Mouse (Mus musculus) limb, embryonic 13.5 days (tissue): Measurements from ENCODE around the gene Prkaca. TPM values are rescaled to one million over a fixed set of nuclear protein-coding genes. Genes with fewer than 3 reads are reported as not detected.
"Not testable (repeated sequence)": the region's sequence is repeated elsewhere in the genome, so short reads cannot be mapped to it uniquely, and the experiment has no call there.

Source experiments
- ATAC-seq: fragments of 200-750 bp; cut with Nextera tagmentation; 2 replicates; pipeline ENCODE4 v1.8.0; 2017; ENCODE audit warnings: low read depth, moderate number of reproducible peaks, moderate TSS enrichment; ENCODE audit not compliant: low FRiP score
- H3K27ac ChIP-seq: fragments of 300-500 bp; sonication (generic); 2 replicates; pipeline ENCODE4 v1.5.1; 2015; ENCODE audit warnings: inconsistent platforms, mild to moderate bottlenecking, moderate library complexity
- H3K27me3 ChIP-seq: fragments of 300-500 bp; sonication (generic); 2 replicates; pipeline ENCODE4 v1.6.1; 2015; ENCODE audit warnings: mild to moderate bottlenecking, inconsistent platforms
- H3K36me3 ChIP-seq: fragments of 300-500 bp; sonication (generic); 2 replicates; pipeline ENCODE4 v1.6.1; 2015; ENCODE audit warnings: inconsistent platforms, mild to moderate bottlenecking, moderate library complexity
- H3K4me1 ChIP-seq: fragments of 300-500 bp; sonication (generic); 2 replicates; pipeline ENCODE4 v1.6.1; 2015; ENCODE audit warnings: inconsistent platforms
- H3K4me2 ChIP-seq: fragments of 300-500 bp; sonication (generic); replicated peaks from 2 replicates; pipeline ENCODE4 v1.6.1; 2015; ENCODE audit warnings: inconsistent platforms, mild to moderate bottlenecking, moderate library complexity
- H3K4me3 ChIP-seq: fragments of 300-500 bp; sonication (generic); 2 replicates; pipeline ENCODE4 v1.5.1; 2015; ENCODE audit warnings: moderate library complexity, mild to moderate bottlenecking, inconsistent platforms
- H3K9ac ChIP-seq: fragments of 300-500 bp; sonication (generic); 2 replicates; pipeline ENCODE4 v1.6.1; 2015; ENCODE audit warnings: mild to moderate bottlenecking, inconsistent platforms
- H3K9me3 ChIP-seq: fragments of 300-500 bp; sonication (generic); 2 replicates; pipeline ENCODE4 v1.6.1; 2016; ENCODE audit warnings: inconsistent platforms
- WGBS: fragments of 180-500 bp; shearing (Covaris S2); methylation state at CpG from one replicate; pipeline ENCODE4 v1.1.7; 2015; 5-methylcytosine and 5-hydroxymethylcytosine counted together
- polyA plus RNA-seq: library from polyadenylated mRNA; unstranded; fragments of >200 nt; fragmentation: Nextera tagmentation; extraction: Ambion mirVana; gene quantifications from 2 replicates; pipeline ENCODE4 v1.2.1, GENCODE M21; 2015

The Prkaca gene
- polyA plus RNA-seq, 1 experiment from 2014 or later, result 174 TPM

DNA sequence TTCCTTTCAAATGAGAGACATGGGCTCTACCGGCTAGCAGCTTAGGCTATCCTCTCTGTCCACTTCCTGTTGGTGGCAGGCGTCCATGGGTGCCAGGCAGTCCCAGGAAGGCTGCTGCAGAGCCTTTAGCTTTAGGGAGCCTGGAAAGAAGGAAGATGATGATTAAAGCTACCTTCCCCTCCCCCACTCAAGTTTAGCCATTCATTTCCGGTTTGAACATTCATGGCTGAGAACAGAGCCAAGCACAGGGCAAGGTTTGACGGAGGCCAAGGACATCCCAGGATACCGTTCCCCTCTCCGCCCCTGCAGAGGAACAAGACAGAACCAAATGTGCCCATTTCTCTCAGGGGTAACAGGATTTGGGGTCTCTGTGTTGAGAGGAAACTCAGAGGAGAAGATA, 4.9 kb downstream of the Prkaca start:
- H3K36me3 ChIP-seq, result peaks cover 42% of the 10 kb centered on the region
- peaks cover 37% of the 10 kb centered on the region for H3K4me1 ChIP-seq
- no peaks in the 10 kb centered on the region for H3K27me3 ChIP-seq
- no peak overlapping the region for H3K27ac ChIP-seq
- peak overlapping the region; percentile 19 for H3K4me2 ChIP-seq
- WGBS, result 46% methylated on average over 6 of the region's 6 CpGs
- H3K9ac ChIP-seq, result peak overlapping the region; percentile 25; the same call in 1 of the 2 replicates
- H3K4me3 ChIP-seq, result no peak overlapping the region
- H3K9me3 ChIP-seq, result no peaks in the 10 kb centered on the region
- ATAC-seq, result no peak

GRCm38 (mm10) chr8:83978200-83978599, 5.4 kb downstream of the Prkaca start:
- H3K27ac ChIP-seq, result no peak overlapping the region
- H3K4me1 ChIP-seq, result peaks cover 37% of the 10 kb centered on the region
- H3K27me3 ChIP-seq, result no peaks in the 10 kb centered on the region
- ATAC-seq, result no peak
- H3K36me3 ChIP-seq, result peaks cover 48% of the 10 kb centered on the region
- H3K4me3 ChIP-seq, result no peak overlapping the region
- H3K9ac ChIP-seq, result no peak overlapping the region
- 70% methylated on average over 9 of the region's 9 CpGs for WGBS
- H3K4me2 ChIP-seq, result peak overlapping the region; percentile 19; the same call in 1 of the 2 replicates
- H3K9me3 ChIP-seq, result no peaks in the 10 kb centered on the region

DNA sequence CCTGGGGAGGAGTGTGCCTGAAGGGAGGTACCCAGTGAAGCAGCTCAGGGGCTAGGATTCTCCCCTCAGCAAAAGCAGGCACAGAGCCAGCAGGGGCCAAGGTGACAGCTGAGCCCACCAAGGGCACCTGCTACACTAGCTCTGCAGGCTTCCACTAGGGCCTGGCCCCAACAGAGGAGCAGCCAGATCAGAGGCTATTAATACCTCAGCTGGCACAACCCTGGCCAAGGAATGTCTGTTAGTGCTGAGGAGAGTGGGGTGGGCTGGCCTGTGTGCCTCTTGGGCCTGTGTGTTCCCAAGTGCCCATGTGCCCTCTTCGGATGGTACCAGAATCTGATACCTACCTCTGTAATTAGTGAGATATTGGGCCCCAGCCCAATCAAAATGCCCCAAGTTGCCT, 7.5 kb downstream of the Prkaca start:
- Histone ChIP-seq H3K4me3 (no peak overlapping the region), H3K36me3 (peaks cover 66% of the 10 kb centered on the region), H3K27ac (no peak overlapping the region), H3K27me3 (no peaks in the 10 kb centered on the region), H3K9me3 (no peaks in the 10 kb centered on the region), H3K4me1 (peaks cover 23% of the 10 kb centered on the region), H3K4me2 (no peak overlapping the region), H3K9ac (no peak overlapping the region)
- 92% methylated on average over 1 of the region's 1 CpGs for WGBS
- ATAC-seq, result 0 out of 2 replicates have a peak, but pooled peaks have one; percentile 24

DNA sequence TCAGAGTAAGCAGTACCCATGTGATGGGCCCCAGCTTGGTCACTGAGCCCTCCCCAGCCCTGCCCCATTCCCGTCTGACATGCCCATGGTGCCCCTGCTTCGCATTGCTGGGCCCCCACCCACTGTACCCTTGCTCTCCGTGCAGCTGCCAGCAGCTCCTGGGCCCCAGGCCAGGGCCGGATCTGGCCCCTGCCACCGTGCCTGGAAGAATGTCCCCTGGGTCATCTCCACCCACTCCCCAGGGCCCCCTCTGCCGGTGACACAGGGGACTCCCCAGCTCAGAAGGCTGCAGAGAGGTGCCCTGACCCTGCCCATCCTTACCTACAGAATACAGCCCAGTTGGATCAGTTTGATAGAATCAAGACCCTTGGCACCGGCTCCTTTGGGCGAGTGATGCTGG, 8.1 kb downstream of the Prkaca start:
- peaks cover 23% of the 10 kb centered on the region for H3K4me1 ChIP-seq
- no peak overlapping the region for H3K27ac ChIP-seq
- no peak overlapping the region for H3K4me2 ChIP-seq
- no peaks in the 10 kb centered on the region for H3K9me3 ChIP-seq
- no peaks in the 10 kb centered on the region for H3K27me3 ChIP-seq
- 81% methylated on average over 8 of the region's 8 CpGs for WGBS
- H3K36me3 ChIP-seq, result peaks cover 72% of the 10 kb centered on the region
- no peak overlapping the region for H3K4me3 ChIP-seq
- H3K9ac ChIP-seq, result no peak overlapping the region
- no peak for ATAC-seq

DNA sequence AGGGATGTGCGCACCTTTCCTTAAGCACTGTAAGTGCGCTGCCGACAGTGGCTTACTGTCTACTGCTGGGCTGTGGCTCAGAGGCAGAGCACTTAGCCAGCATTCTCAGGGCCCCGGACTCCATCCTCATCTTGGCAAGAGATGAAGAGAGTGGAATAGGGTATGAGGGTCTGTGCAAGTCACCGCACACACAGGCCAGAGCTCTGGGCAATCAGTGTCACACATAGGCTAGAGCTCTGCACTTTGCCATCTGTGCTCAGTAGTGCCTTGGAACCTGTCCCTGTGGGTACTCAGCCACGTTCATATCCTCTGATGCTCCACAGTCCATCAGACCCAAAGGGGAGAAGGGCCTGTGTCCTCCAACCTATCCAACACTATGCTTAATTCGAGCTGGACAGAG, 8.7 kb downstream of the Prkaca start:
- Histone ChIP-seq H3K4me2 (no peak overlapping the region), H3K36me3 (peaks cover 79% of the 10 kb centered on the region), H3K4me3 (no peak overlapping the region), H3K9me3 (no peaks in the 10 kb centered on the region), H3K9ac (no peak overlapping the region), H3K4me1 (peaks cover 20% of the 10 kb centered on the region), H3K27me3 (no peaks in the 10 kb centered on the region), H3K27ac (no peak overlapping the region)
- WGBS, result 94% methylated on average over 7 of the region's 7 CpGs
- no peak for ATAC-seq

DNA sequence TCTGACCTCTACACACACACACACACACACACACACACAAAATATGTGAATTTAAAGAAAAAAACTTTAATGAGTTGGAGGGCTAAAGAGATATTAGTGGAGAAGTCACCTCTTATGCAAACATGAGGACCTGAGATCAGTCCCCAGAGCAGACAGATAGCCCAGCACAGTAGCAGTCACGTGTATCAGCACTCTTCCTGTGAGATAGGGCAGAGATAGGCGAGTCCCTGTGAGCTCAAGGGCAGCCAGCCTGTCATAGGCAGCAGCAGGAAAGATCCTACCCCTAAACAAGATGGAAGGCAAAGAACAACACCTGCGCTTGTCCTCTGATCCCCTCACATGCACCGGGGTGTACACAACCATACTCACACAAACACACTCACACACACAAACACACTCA, 9.7 kb downstream of the Prkaca start:
- no peak overlapping the region for H3K27ac ChIP-seq
- H3K27me3 ChIP-seq, result no peaks in the 10 kb centered on the region
- H3K9ac ChIP-seq, result no peak overlapping the region
- no peak overlapping the region for H3K4me2 ChIP-seq
- peaks cover 88% of the 10 kb centered on the region for H3K36me3 ChIP-seq
- ATAC-seq, result no peak
- peaks cover 11% of the 10 kb centered on the region for H3K4me1 ChIP-seq
- 91% methylated on average over 4 of the region's 4 CpGs for WGBS
- H3K4me3 ChIP-seq, result no peak overlapping the region
- H3K9me3 ChIP-seq, result no peaks in the 10 kb centered on the region

DNA sequence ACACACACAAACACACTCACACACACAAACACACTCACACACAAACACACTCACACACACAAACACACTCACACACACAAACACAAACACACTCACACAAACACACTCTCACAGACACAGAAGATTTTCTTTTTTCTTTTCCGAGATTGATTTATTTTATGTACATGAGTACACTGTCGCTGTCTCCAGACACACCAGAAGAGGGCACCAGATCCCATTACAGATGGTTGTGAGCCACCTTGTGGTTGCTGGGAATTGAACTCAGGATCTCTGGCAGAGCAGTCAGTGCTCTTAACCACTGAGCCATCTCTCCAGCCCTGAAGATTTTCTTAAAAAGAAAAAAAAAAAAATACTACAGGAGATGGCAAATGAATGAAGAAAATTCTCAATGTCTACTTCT, 10.4 kb downstream of the Prkaca start:
- H3K4me3 ChIP-seq, H3K4me1 ChIP-seq, H3K4me2 ChIP-seq, H3K9ac ChIP-seq, H3K27me3 ChIP-seq, H3K9me3 ChIP-seq, H3K27ac ChIP-seq, ATAC-seq: not testable (repeated sequence)
- WGBS, result 88% methylated on average over 2 of the region's 2 CpGs
- H3K36me3 ChIP-seq, result peaks cover 92% of the 10 kb centered on the region

DNA sequence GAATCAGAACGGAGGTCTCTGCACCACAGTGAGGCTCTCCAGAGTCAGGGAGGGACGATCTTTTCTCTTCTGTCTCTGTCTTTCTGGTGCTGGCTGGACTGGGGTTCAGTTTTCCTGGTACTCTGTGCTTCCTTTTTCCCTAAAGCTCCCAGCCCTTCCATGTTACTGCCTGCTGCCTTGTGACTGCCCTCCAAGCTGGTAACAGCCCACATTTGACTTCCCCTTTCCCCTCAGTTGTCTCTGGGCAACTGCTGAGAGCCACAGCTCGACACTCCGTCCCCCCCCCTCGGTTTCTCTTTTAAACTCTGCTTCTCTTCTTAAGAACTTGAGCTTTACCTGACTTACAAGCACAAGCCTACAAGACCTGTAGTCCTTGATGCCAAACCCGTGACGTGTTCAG, 16.4 kb downstream of the Prkaca start:
- 89% methylated on average over 7 of the region's 7 CpGs for WGBS
- Histone ChIP-seq H3K9ac (no peak overlapping the region), H3K4me2 (no peak overlapping the region), H3K27me3 (no peaks in the 10 kb centered on the region), H3K4me1 (no peaks in the 10 kb centered on the region), H3K27ac (no peak overlapping the region), H3K36me3 (peaks cover 93% of the 10 kb centered on the region), H3K9me3 (no peaks in the 10 kb centered on the region), H3K4me3 (no peak overlapping the region)
- ATAC-seq, result no peak

DNA sequence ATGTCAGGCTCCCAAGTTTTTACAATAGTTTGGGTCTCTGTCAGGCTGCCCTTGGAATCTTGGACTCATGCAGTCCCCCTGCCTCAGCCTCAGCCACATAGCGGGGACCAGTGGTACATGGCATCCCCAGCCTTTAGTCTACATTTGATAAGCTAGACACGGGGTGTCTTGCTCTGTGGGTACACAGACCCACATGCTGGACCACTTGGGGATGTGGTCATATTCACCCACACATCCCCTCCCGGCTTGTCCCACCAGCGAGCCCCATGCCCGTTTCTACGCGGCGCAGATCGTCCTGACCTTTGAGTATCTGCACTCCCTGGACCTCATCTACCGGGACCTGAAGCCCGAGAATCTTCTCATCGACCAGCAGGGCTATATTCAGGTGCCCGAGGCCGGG, 17.4 kb downstream of the Prkaca start:
- no peaks in the 10 kb centered on the region for H3K9me3 ChIP-seq
- H3K4me3 ChIP-seq, result no peak overlapping the region
- H3K36me3 ChIP-seq, result peaks cover 93% of the 10 kb centered on the region
- no peak overlapping the region for H3K9ac ChIP-seq
- H3K4me2 ChIP-seq, result no peak overlapping the region
- H3K4me1 ChIP-seq, result no peaks in the 10 kb centered on the region
- no peak for ATAC-seq
- no peaks in the 10 kb centered on the region for H3K27me3 ChIP-seq
- WGBS, result 94% methylated on average over 14 of the region's 14 CpGs
- H3K27ac ChIP-seq, result no peak overlapping the region

GRCm38 (mm10) chr8:83992488-83992887, 19.7 kb downstream of the Prkaca start:
- ATAC-seq, result no peak

GRCm38 (mm10) chr8:83994030-83994429, 21.2 kb downstream of the Prkaca start:
- peaks cover 12% of the 10 kb centered on the region for H3K4me1 ChIP-seq
- WGBS, result 85% methylated on average over 3 of the region's 3 CpGs
- H3K9ac ChIP-seq, result no peak overlapping the region
- H3K4me3 ChIP-seq, result no peak overlapping the region
- H3K27me3 ChIP-seq, result no peaks in the 10 kb centered on the region
- no peak overlapping the region for H3K27ac ChIP-seq
- H3K36me3 ChIP-seq, result peaks cover 57% of the 10 kb centered on the region
- no peaks in the 10 kb centered on the region for H3K9me3 ChIP-seq
- H3K4me2 ChIP-seq, result no peak overlapping the region
- no peak for ATAC-seq

More at GRCm38 (mm10) chr8:83992488-83992887, 19.7 kb downstream of the Prkaca start:
- Histone ChIP-seq H3K9me3 (no peaks in the 10 kb centered on the region), H3K9ac (no peak overlapping the region), H3K4me1 (peaks cover 8% of the 10 kb centered on the region), H3K4me3 (no peak overlapping the region), H3K4me2 (no peak overlapping the region), H3K36me3 (peaks cover 71% of the 10 kb centered on the region), H3K27me3 (no peaks in the 10 kb centered on the region), H3K27ac (no peak overlapping the region)
- WGBS, result 83% methylated on average over 2 of the region's 2 CpGs

DNA sequence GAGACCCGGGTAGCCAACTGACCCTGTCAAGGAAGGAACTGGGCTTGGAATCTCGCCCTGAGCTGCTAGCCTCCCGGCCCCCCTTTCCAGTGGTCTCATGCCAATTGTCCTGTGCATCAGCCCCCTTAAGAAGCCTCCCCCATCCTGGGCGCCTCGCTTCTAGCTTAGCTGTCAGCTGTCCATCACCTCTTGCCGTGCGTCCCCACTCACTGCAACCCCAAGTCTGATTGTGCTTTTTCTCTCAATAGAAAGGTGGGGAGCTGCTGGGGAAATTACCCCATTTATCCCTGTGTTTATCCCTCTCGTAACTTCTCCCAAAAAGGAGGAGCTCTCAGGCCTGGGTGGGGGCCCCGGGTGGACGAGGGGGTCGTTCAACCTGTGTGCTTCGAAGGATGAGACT, 23.2 kb downstream of the Prkaca start:
- WGBS, result 12% methylated on average over 12 of the region's 12 CpGs
- Histone ChIP-seq H3K27ac (peak overlapping the region; percentile 98; the same call in 1 of the 2 replicates), H3K36me3 (peaks cover 54% of the 10 kb centered on the region), H3K4me1 (peaks cover 29% of the 10 kb centered on the region), H3K4me2 (peak overlapping the region; percentile 85), H3K27me3 (0 out of 2 replicates have a peak, but pooled peaks cover 7% of the 10 kb centered on the region), H3K4me3 (peak overlapping the region; percentile 78), H3K9me3 (no peaks in the 10 kb centered on the region), H3K9ac (peak overlapping the region; percentile 95)
- ATAC-seq, result no peak
